Mouse (Mus musculus): ENCODE results near the gene Frmd6. TPM values are rescaled to one million over a fixed set of nuclear protein-coding genes. Genes with fewer than 3 reads are reported as not detected.
A peak's percentile ranks its signal among the peaks of the same experiment; 100 is the strongest.

Gene Frmd6
- polyA plus RNA-seq, 1 experiment: 3.4 TPM

DNA sequence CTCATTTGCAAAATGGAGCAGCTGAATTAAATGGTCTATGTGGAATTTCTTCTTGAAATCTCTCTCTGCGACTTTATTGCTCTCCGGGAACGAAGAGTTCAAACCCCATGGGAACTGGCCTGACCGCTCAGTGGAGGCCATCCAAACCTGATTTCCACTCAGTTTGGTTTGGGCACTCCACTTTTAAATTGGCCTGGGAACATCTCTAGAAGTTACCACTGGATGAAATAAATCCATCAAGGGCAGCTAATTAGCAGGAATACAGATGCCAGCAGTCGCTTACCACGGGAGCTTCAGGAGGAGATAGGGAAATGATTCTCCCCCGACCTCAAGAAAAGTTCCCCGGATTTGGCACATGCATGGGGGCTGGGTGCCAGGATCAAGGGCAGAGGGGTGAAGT lies 26.8 kb upstream of the Frmd6 start:
- TF ChIP-seq POLR2A (IDR thresholded peaks at IDR 0.05; ENCODE audit: low read depth, low read length) (no peak), CTCF (IDR thresholded peaks at IDR 0.05; ENCODE audit: extremely low read depth, insufficient read length, insufficient replicate concordance, low read depth, low read length) (no peak)
- H3K4me3 ChIP-seq (ENCODE audit: low read depth, low read length): no peak overlapping the region
- no peaks in the 10 kb centered on the region for H3K36me3 ChIP-seq (ENCODE audit: control insufficient read depth, insufficient read depth, low read length)
- no peak overlapping the region for H3K27ac ChIP-seq (ENCODE audit: insufficient read depth, low read depth, low read length)
- 77% methylated on average over 8 of the region's 8 CpGs for WGBS
- H3K27me3 ChIP-seq (ENCODE audit: control insufficient read depth, insufficient read depth, low read length): no peaks in the 10 kb centered on the region
- no peaks in the 10 kb centered on the region for H3K4me1 ChIP-seq (ENCODE audit: control insufficient read depth, insufficient read depth, insufficient read length, low read length)

DNA sequence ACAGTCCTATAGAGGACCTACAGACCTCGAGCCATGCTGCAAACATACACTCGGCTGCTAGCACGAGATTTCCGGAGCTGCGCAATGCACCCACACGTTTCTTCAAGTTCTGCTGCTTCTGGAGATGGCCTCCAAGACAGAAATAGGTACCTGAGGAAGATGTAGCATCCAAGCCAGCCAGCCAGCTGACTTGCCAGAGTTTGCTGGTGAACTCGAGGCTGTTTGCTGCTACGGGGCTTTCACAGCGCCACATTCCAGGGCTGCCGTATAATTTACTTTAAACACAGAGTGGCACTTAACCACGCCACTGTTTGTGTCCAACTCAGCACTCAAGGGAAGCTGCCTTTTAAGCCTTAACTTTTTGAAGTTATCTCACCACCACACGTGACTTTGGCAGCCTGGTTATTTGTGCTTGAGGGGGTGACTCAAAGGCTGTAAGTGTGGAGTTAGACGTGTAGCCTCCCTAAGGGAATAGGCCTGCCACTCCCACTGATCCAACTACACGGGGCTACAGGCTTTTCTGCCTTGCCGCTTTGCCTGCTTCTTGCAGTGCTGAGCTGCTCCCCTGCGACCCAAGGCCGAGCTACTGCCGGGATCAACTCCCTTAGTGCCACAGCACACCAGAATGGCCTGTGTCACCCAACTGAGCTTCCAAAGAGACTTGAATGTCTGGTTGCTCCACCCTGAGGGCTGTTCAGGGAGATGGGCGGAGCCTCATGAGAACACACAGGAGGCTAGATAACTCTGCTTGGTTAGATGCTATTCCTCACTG lies 25.9 kb upstream of the Frmd6 start:
- no peaks in the 10 kb centered on the region for H3K36me3 ChIP-seq (ENCODE audit: control insufficient read depth, insufficient read depth, low read length)
- H3K27me3 ChIP-seq (ENCODE audit: control insufficient read depth, insufficient read depth, low read length): no peaks in the 10 kb centered on the region
- H3K27ac ChIP-seq (ENCODE audit: insufficient read depth, low read depth, low read length): 0 out of 2 replicates have a peak overlapping the region, but pooled peaks have one; percentile 2
- H3K4me1 ChIP-seq (ENCODE audit: control insufficient read depth, insufficient read depth, insufficient read length, low read length): no peaks in the 10 kb centered on the region
- TF ChIP-seq POLR2A (IDR thresholded peaks at IDR 0.05; ENCODE audit: low read depth, low read length): no peak
- TF ChIP-seq CTCF (IDR thresholded peaks at IDR 0.05; ENCODE audit: extremely low read depth, insufficient read length, insufficient replicate concordance, low read depth, low read length): no peak
- no peak overlapping the region for H3K4me3 ChIP-seq (ENCODE audit: low read depth, low read length)
- WGBS: 35% methylated on average over 19 of the region's 19 CpGs

DNA sequence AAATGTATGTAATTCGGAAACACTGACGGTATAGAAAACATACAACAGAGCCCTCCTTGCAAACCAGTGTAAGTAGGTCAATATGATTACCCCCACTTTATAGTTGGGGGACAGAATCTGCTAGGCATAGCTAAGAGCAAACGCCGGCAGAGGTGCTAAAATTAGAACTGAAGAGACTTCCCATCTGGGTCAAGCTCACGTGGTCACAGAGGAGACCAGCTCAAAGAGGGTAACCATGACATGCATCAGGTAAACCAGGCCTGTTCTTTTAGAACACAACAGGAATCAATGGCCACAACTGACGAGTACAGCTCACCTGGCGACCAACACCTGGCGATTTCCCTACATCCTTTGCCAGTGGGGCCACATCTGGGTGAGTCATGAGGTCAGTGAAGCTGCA lies 25.2 kb upstream of the Frmd6 start:
- H3K4me1 ChIP-seq (ENCODE audit: control insufficient read depth, insufficient read depth, insufficient read length, low read length): no peaks in the 10 kb centered on the region
- H3K36me3 ChIP-seq (ENCODE audit: control insufficient read depth, insufficient read depth, low read length): no peaks in the 10 kb centered on the region
- H3K27me3 ChIP-seq (ENCODE audit: control insufficient read depth, insufficient read depth, low read length): no peaks in the 10 kb centered on the region
- no peak overlapping the region for H3K4me3 ChIP-seq (ENCODE audit: low read depth, low read length)
- H3K27ac ChIP-seq (ENCODE audit: insufficient read depth, low read depth, low read length): no peak overlapping the region
- WGBS: 64% methylated on average over 8 of the region's 8 CpGs
- TF ChIP-seq CTCF (IDR thresholded peaks at IDR 0.05; ENCODE audit: extremely low read depth, insufficient read length, insufficient replicate concordance, low read depth, low read length) (no peak), POLR2A (IDR thresholded peaks at IDR 0.05; ENCODE audit: low read depth, low read length) (no peak)

- no peaks in the 10 kb centered on the region for H3K36me3 ChIP-seq (ENCODE audit: control insufficient read depth, insufficient read depth, low read length)
- H3K27ac ChIP-seq (ENCODE audit: insufficient read depth, low read depth, low read length): no peak overlapping the region
- no peak for TF ChIP-seq POLR2A (IDR thresholded peaks at IDR 0.05; ENCODE audit: low read depth, low read length)
- TF ChIP-seq CTCF (IDR thresholded peaks at IDR 0.05; ENCODE audit: extremely low read depth, insufficient read length, insufficient replicate concordance, low read depth, low read length): no peak
- WGBS: 54% methylated on average over 8 of the region's 8 CpGs
- no peaks in the 10 kb centered on the region for H3K27me3 ChIP-seq (ENCODE audit: control insufficient read depth, insufficient read depth, low read length)
- no peaks in the 10 kb centered on the region for H3K4me1 ChIP-seq (ENCODE audit: control insufficient read depth, insufficient read depth, insufficient read length, low read length)
- H3K4me3 ChIP-seq (ENCODE audit: low read depth, low read length): no peak overlapping the region
Observed at GRCm38 (mm10) chr12:70801361-70801760, 24.0 kb upstream of the Frmd6 start.

DNA sequence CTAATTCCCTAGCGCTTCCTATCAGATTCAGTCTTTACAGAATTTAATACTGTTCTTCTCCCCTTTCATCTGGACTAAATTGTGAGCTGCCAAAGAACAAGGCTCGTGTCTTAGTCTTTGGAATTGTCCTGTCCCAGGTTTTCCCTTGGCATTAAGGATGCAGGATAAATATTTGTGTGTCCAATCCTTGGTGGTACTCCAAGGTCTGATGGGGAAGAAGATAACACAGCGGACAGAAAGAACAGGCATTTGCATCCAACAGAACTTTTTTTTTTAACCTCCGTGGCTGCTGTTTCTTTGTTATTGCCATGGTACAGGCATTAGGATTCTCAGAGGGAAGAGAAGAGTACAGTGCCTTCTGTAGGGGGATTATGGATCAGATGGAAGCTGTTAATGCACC lies 21.8 kb upstream of the Frmd6 start:
- Histone ChIP-seq H3K36me3 (ENCODE audit: control insufficient read depth, insufficient read depth, low read length) (no peaks in the 10 kb centered on the region), H3K27ac (ENCODE audit: insufficient read depth, low read depth, low read length) (no peak overlapping the region), H3K27me3 (ENCODE audit: control insufficient read depth, insufficient read depth, low read length) (no peaks in the 10 kb centered on the region), H3K4me1 (ENCODE audit: control insufficient read depth, insufficient read depth, insufficient read length, low read length) (no peaks in the 10 kb centered on the region), H3K4me3 (ENCODE audit: low read depth, low read length) (no peak overlapping the region)
- 61% methylated on average over 4 of the region's 4 CpGs for WGBS
- no peak for TF ChIP-seq CTCF (IDR thresholded peaks at IDR 0.05; ENCODE audit: extremely low read depth, insufficient read length, insufficient replicate concordance, low read depth, low read length)
- no peak for TF ChIP-seq POLR2A (IDR thresholded peaks at IDR 0.05; ENCODE audit: low read depth, low read length)

DNA sequence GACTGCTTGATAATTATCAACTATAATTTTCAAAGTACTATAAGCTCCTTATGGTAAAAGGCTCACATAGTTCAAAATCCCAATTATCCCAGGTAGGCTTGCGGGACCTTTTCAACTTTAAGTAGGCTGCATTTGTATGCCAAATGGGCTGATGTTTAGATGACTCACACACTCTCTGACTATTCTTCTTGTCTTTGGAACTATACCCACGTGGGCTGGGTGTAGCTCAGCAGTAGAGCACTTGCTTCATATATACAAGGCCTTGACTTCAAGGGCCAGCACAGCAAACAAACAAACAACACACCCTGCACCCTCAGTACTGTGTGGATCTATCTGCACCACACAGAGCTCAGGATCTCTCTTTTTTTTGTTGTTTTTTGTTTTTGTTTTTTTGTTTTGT lies 20.3 kb upstream of the Frmd6 start:
- 64% methylated on average over 2 of the region's 2 CpGs for WGBS
- H3K4me3 ChIP-seq (ENCODE audit: low read depth, low read length): no peak overlapping the region
- no peaks in the 10 kb centered on the region for H3K27me3 ChIP-seq (ENCODE audit: control insufficient read depth, insufficient read depth, low read length)
- H3K27ac ChIP-seq (ENCODE audit: insufficient read depth, low read depth, low read length): no peak overlapping the region
- H3K36me3 ChIP-seq (ENCODE audit: control insufficient read depth, insufficient read depth, low read length): no peaks in the 10 kb centered on the region
- TF ChIP-seq POLR2A (IDR thresholded peaks at IDR 0.05; ENCODE audit: low read depth, low read length) (no peak), CTCF (IDR thresholded peaks at IDR 0.05; ENCODE audit: extremely low read depth, insufficient read length, insufficient replicate concordance, low read depth, low read length) (no peak)
- H3K4me1 ChIP-seq (ENCODE audit: control insufficient read depth, insufficient read depth, insufficient read length, low read length): no peaks in the 10 kb centered on the region

DNA sequence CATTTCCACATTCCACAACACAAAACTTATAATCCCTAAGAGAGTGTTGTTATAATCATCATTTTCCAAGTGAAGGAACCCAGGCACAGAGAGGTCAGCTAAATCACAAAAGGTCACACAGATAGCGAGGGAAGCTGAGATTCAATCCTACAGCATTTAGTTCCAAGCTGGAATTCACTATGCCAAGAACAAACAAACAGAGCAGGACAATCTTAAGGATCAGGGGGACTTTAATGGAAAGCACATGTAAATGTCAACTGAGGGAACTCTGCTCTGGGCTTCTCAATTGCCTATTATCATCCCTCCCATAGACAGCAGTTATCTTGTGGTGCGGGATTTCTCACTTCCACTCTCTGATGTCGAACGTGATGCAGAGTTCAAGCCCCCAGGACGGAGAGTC lies 17.8 kb upstream of the Frmd6 start:
- TF ChIP-seq POLR2A (IDR thresholded peaks at IDR 0.05; ENCODE audit: low read depth, low read length) (no peak), CTCF (IDR thresholded peaks at IDR 0.05; ENCODE audit: extremely low read depth, insufficient read length, insufficient replicate concordance, low read depth, low read length) (no peak)
- Histone ChIP-seq H3K4me1 (ENCODE audit: control insufficient read depth, insufficient read depth, insufficient read length, low read length) (no peaks in the 10 kb centered on the region), H3K27me3 (ENCODE audit: control insufficient read depth, insufficient read depth, low read length) (no peaks in the 10 kb centered on the region), H3K36me3 (ENCODE audit: control insufficient read depth, insufficient read depth, low read length) (no peaks in the 10 kb centered on the region), H3K4me3 (ENCODE audit: low read depth, low read length) (no peak overlapping the region), H3K27ac (ENCODE audit: insufficient read depth, low read depth, low read length) (no peak overlapping the region)
- 69% methylated on average over 5 of the region's 5 CpGs for WGBS
